Mouse (Mus musculus) cerebral cortex, adult 2 months (tissue): ENCODE measurements around the gene Aimp1.

Experiments
- WGBS: fragments of 180-500 bp; shearing (Covaris S2); methylation state at CpG from one replicate; pipeline ENCODE4 v1.1.7; 2018; 5-methylcytosine and 5-hydroxymethylcytosine counted together

The Aimp1 gene

GRCm38 (mm10) chr3:132684231-132684928 lies at the start of gene Aimp1:
TSS of gene Aimp1 (minus strand) at chr3:132684370.
- 1% methylated on average over 27 of the region's 27 CpGs for WGBS

- WGBS, result 74% methylated on average over 3 of the region's 3 CpGs
Measured at GRCm38 (mm10) chr3:132724326-132724725, 40.2 kb upstream of the Aimp1 start.

- 77% methylated on average over 4 of the region's 4 CpGs for WGBS
Measured at GRCm38 (mm10) chr3:132717316-132717715, 33.1 kb upstream of the Aimp1 start.

- WGBS, result 66% methylated on average over 5 of the region's 5 CpGs
Measured at GRCm38 (mm10) chr3:132713913-132714312, 29.7 kb upstream of the Aimp1 start.

GRCm38 (mm10) chr3:132706977-132707376 lies 22.8 kb upstream of the Aimp1 start:
- WGBS, result 88% methylated on average over 4 of the region's 4 CpGs

- 85% methylated on average over 3 of the region's 3 CpGs for WGBS
Measured at GRCm38 (mm10) chr3:132704216-132704615, 20.0 kb upstream of the Aimp1 start.

GRCm38 (mm10) chr3:132701368-132701767 lies 17.2 kb upstream of the Aimp1 start:
- 52% methylated on average over 3 of the region's 3 CpGs for WGBS

- under 1% methylated on average over 42 of the region's 42 CpGs for WGBS
Measured at GRCm38 (mm10) chr3:132683447-132684230, 531 bp downstream of the Aimp1 start, which contains the start of gene Tbck. TSS of gene Tbck (plus strand) at chr3:132684144.

GRCm38 (mm10) chr3:132677494-132677893 lies 6.7 kb downstream of the Aimp1 start:
- 86% methylated on average over 2 of the region's 2 CpGs for WGBS

GRCm38 (mm10) chr3:132655955-132656354 lies 28.2 kb downstream of the Aimp1 start:
- whole genome bisulfite sequencing, result 74% methylated on average over 2 of the region's 2 CpGs

- WGBS, result 85% methylated on average over 7 of the region's 7 CpGs
Measured at GRCm38 (mm10) chr3:132653959-132654358, 30.2 kb downstream of the Aimp1 start.

- WGBS, result 54% methylated on average over 3 of the region's 3 CpGs
Measured at GRCm38 (mm10) chr3:132651776-132652175, 32.4 kb downstream of the Aimp1 start.

GRCm38 (mm10) chr3:132650191-132650590 lies 34.0 kb downstream of the Aimp1 start:
- 57% methylated on average over 5 of the region's 5 CpGs for WGBS

GRCm38 (mm10) chr3:132649368-132649767 lies 34.8 kb downstream of the Aimp1 start:
- WGBS, result 71% methylated on average over 7 of the region's 7 CpGs

- WGBS, result 50% methylated on average over 1 of the region's 1 CpGs
Measured at GRCm38 (mm10) chr3:132646814-132647213, 37.4 kb downstream of the Aimp1 start.

- WGBS, result 89% methylated on average over 4 of the region's 4 CpGs
Measured at GRCm38 (mm10) chr3:132644071-132644470, 40.1 kb downstream of the Aimp1 start.

- WGBS, result 90% methylated on average over 3 of the region's 3 CpGs
Measured at GRCm38 (mm10) chr3:132637080-132637479, 47.1 kb downstream of the Aimp1 start.

- WGBS, result 68% methylated on average over 2 of the region's 2 CpGs
Measured at GRCm38 (mm10) chr3:132633261-132633660, 50.9 kb downstream of the Aimp1 start.

- 94% methylated on average over 11 of the region's 11 CpGs for WGBS
Measured at GRCm38 (mm10) chr3:132629601-132630239, 54.5 kb downstream of the Aimp1 start, which contains the start of gene Gimd1. TSS of gene Gimd1 (plus strand) at chr3:132629820.

- WGBS, result 28% methylated on average over 8 of the region's 8 CpGs
Measured at GRCm38 (mm10) chr3:132628741-132629140, 55.4 kb downstream of the Aimp1 start.
